ENCODE assay signal across 12 mouse cellular contexts in the genomic region with DNA sequence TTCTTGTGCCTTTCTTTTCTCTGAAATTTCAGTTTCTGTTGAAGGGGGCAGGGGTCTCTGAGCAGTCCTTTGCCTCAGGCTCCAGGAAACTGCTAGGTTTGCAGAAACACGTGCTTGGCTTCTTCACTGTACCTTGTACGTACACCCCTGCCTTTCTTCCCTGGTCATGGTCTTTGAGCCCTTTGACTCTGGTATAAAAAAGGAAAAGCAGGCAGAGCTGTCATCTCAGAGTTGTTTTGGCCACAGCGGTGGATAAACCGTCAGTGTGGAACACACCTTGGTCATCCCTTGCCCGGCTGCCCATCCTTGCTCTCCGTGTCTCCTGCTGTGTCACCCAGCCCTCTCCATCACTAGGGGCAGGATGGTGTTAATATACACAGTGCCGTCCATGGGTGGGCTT.
"Had no signal": no experiment of that assay in that cellular context is flagged by ENCODE, and none has a peak within 500 bp of the region (broad histone marks: within the 10 kb centered on the region; RNA-seq: fewer than 3 reads in every experiment).

No protein-coding gene starts in this region.

- H3K9me3 ChIP-seq: midbrain, embryonic 10.5 days; midbrain, embryonic 13.5 days; midbrain, embryonic 15.5 days; neural tube, embryonic 13.5 days; neural tube, embryonic 15.5 days had no signal

- H3K27ac ChIP-seq: midbrain, embryonic 10.5 days; midbrain, embryonic 13.5 days; midbrain, embryonic 15.5 days; neural tube, embryonic 13.5 days; neural tube, embryonic 15.5 days had no signal

- H3K27me3 ChIP-seq: midbrain, embryonic 13.5 days; midbrain, embryonic 15.5 days had no signal

- H3K4me2 ChIP-seq: lung, embryonic 14.5 days; midbrain, embryonic 13.5 days; midbrain, embryonic 15.5 days; neural tube, embryonic 13.5 days; neural tube, embryonic 15.5 days had no signal

- H3K4me3 ChIP-seq: midbrain, embryonic 10.5 days; midbrain, embryonic 13.5 days; midbrain, embryonic 15.5 days; myocyte; neural tube, embryonic 13.5 days; neural tube, embryonic 15.5 days had no signal

- H3K36me3 ChIP-seq: midbrain, embryonic 10.5 days; midbrain, embryonic 13.5 days; midbrain, embryonic 15.5 days; neural tube, embryonic 13.5 days; neural tube, embryonic 15.5 days had no signal

- ATAC-seq: midbrain, embryonic 13.5 days; midbrain, embryonic 15.5 days had no signal

- H3K4me1 ChIP-seq: midbrain, embryonic 10.5 days; midbrain, embryonic 13.5 days; midbrain, embryonic 15.5 days had no signal

- H3K9ac ChIP-seq: lung, embryonic 14.5 days; midbrain, embryonic 13.5 days; midbrain, embryonic 15.5 days; neural tube, embryonic 13.5 days; neural tube, embryonic 15.5 days had no signal

- DNase-seq: retina, postnatal 1 day; right cerebral cortex, adult 18-20 months; right cerebral cortex, postnatal 25 days; right cerebral cortex, postnatal 4 days; spleen, adult 18-20 months had no signal
